Mouse (Mus musculus): ENCODE measurements at regions not wholly inside any gene's neighbourhood (a gene's known extent, or its start where the extent isn't known, plus 50 kb on each side); places are given as distances from the start of the nearest gene placed in this dataset.

DNA sequence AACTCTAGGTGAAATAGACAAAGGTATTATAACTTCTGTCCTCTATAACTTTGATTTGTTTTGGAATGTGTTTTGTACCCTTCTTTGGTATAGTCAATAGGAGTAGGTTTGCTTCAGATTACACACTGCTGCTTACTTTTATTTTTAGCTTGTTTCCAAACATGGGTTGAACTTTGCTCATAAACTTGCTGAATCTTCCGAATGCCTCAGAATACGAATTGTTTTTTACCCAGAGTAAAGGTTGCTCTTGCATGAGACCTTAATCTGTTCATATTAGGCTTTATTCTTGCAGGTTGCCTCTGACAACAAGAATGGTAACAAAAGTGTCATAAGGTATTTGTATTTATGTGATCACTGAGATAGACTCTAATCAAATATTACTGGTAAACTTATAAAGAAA lies 541.3 kb upstream of the Megf9 start:
- DNase-seq = no peak

- peak; percentile 54 for DNase-seq
These were observed 499.7 kb upstream of the Megf9 start for GRCm38 (mm10) chr4:71034541-71034940.

Data from adrenal gland, postnatal 10 days (tissue).